Mouse (Mus musculus) lung, embryonic 14.5 days (tissue): Measurements from ENCODE around the gene Timm10. TPM values are rescaled to one million over a fixed set of nuclear protein-coding genes. Genes with fewer than 3 reads are reported as not detected.

Experiments
- ATAC-seq: fragments of 200-750 bp; cut with Nextera tagmentation; 2 replicates; pipeline ENCODE4 v1.8.0; 2017; ENCODE audit warnings: mild to moderate bottlenecking, moderate TSS enrichment, moderate library complexity; ENCODE audit not compliant: insufficient read depth
- DNase-seq: peaks from one replicate; pipeline ENCODE4 v3.0.0-alpha.2; 2015
- H3K27ac ChIP-seq: fragments of 300-500 bp; sonication (generic); 2 replicates; pipeline ENCODE4 v1.5.1; 2014; ENCODE audit warnings: low read depth, mild to moderate bottlenecking, moderate library complexity
- H3K27me3 ChIP-seq: fragments of 300-500 bp; sonication (generic); 2 replicates; pipeline ENCODE4 v1.6.1; 2014; ENCODE audit warnings: low read length, control low read depth; ENCODE audit not compliant: insufficient read depth
- H3K36me3 ChIP-seq: fragments of 300-500 bp; sonication (generic); 2 replicates; pipeline ENCODE4 v1.6.1; 2014; ENCODE audit warnings: control low read depth; ENCODE audit not compliant: insufficient read depth
- H3K4me1 ChIP-seq: fragments of 300-500 bp; sonication (generic); 2 replicates; pipeline ENCODE4 v1.6.1; 2014; ENCODE audit warnings: antibody characterized with exemption, control low read depth; ENCODE audit not compliant: insufficient read depth
- H3K4me2 ChIP-seq: fragments of 300-500 bp; sonication (generic); 2 replicates; pipeline ENCODE4 v1.6.1; 2014; ENCODE audit warnings: mild to moderate bottlenecking
- H3K4me3 ChIP-seq: fragments of 300-500 bp; sonication (generic); 2 replicates; pipeline ENCODE4 v1.5.1; 2014; ENCODE audit warnings: low read depth, low read length
- H3K9ac ChIP-seq: fragments of 300-500 bp; sonication (generic); 2 replicates; pipeline ENCODE4 v1.6.1; 2014
- H3K9me3 ChIP-seq: fragments of 300-500 bp; sonication (generic); 2 replicates; pipeline ENCODE4 v1.6.1; 2016; ENCODE audit warnings: low read depth, low read length, control low read depth
- CTCF ChIP-seq: IDR thresholded peaks from 2 replicates; pipeline ENCODE4 v1.5.1; 2016; ENCODE audit warnings: antibody characterized with exemption, low read depth
- WGBS: fragments of 180-500 bp; shearing (Covaris S2); extraction: QIAGEN DNeasy Blood & Tissue Kit; methylation state at CpG from one replicate; pipeline ENCODE4 v1.1.7; 2014; 5-methylcytosine and 5-hydroxymethylcytosine counted together
- polyA plus RNA-seq: library from polyadenylated mRNA; unstranded; fragments of >200 nt; fragmentation: Nextera tagmentation; extraction: Ambion mirVana; gene quantifications from 2 replicates; pipeline ENCODE4 v1.2.1, GENCODE M21; 2014

Gene Timm10
- polyA plus RNA-seq, result 55.4 and 58.7 TPM in 2 replicates

- Histone ChIP-seq H3K36me3 (peaks cover 14% of the 10 kb centered on the region), H3K4me2 (peak within 1 kb of the TSS; percentile 98), H3K4me1 (no peaks in the 10 kb centered on the region), H3K4me3 (peak within 1 kb of the TSS; percentile 73), H3K9ac (peak within 1 kb of the TSS; percentile 67), H3K27me3 (no peaks in the 10 kb centered on the region), H3K9me3 (no peaks in the 10 kb centered on the region), H3K27ac (0 out of 2 replicates have a peak within 1 kb of the TSS, but pooled peaks have one; percentile 34)
- ATAC-seq (peak; percentile 90), DNase-seq (peak; percentile 96)
- under 1% methylated on average over 34 of the region's 34 CpGs for WGBS
- TF ChIP-seq CTCF, result no peak
Measured at GRCm38 (mm10) chr2:84826488-84827282, at the start of gene Timm10. Gene Timm10, plus strand, starts transcription at chr2:84826997.

DNA sequence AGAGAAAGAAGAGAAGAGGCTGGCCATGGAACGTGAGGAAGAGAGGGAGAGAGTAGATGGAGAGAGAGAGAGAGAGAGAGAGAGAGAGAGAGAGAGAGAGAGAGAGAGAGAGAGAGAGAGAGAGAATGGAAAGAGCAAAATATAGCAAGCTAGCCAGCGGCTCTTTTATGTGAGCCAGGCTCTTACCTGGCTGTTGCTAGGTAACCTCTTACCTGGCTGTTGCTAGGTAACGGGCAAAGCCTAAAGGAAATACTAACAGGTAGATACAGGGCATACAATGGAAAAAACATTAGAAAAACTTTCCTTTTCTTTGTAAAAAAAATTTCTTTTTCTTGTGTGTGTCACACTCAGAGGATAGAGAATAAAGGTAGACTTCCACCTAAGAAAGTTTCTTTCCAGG, 49.1 kb upstream of the Timm10 start:
- DNase-seq (peak; percentile 67), ATAC-seq (no peak)
- Histone ChIP-seq H3K4me1 (0 out of 2 replicates have a peak, but pooled peaks cover 5% of the 10 kb centered on the region), H3K27me3 (no peaks in the 10 kb centered on the region), H3K9ac (no peak overlapping the region), H3K27ac (no peak overlapping the region), H3K9me3 (no peaks in the 10 kb centered on the region), H3K4me3 (no peak overlapping the region), H3K36me3 (no peaks in the 10 kb centered on the region), H3K4me2 (no peak overlapping the region)
- TF ChIP-seq CTCF, result no peak
- WGBS, result 41% methylated on average over 3 of the region's 3 CpGs

DNA sequence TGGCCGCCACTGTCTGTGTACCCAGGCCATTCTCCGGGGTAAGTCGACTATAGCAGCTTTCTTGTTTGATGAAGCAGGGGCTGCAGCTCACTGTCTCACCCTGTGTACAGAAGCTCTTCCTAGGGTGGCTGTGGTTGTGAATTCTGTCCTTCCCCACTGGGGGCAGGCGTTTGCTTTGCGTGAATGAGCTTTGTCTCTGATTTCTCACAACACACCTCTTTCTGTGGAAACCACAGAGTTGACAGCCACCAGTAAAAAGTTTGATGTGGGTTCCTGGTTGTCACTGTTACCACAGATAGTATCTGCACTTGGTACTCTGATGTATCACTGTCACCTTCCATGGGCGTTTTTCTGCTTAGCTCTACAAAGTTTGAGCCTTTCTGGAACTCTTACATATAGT, 47.6 kb upstream of the Timm10 start:
- H3K36me3 ChIP-seq, result no peaks in the 10 kb centered on the region
- WGBS, result 50% methylated on average over 6 of the region's 6 CpGs
- no peak overlapping the region for H3K4me3 ChIP-seq
- DNase-seq (peak; percentile 43), ATAC-seq (no peak)
- no peaks in the 10 kb centered on the region for H3K27me3 ChIP-seq
- H3K27ac ChIP-seq, result no peak overlapping the region
- H3K4me2 ChIP-seq, result no peak overlapping the region
- H3K4me1 ChIP-seq, result 0 out of 2 replicates have a peak, but pooled peaks cover 5% of the 10 kb centered on the region
- H3K9ac ChIP-seq, result no peak overlapping the region
- no peaks in the 10 kb centered on the region for H3K9me3 ChIP-seq
- peak; percentile 37; the same call in 1 of the 2 replicates for TF ChIP-seq CTCF

GRCm38 (mm10) chr2:84783315-84783714, 43.5 kb upstream of the Timm10 start:
- no peak overlapping the region for H3K4me3 ChIP-seq
- no peak for ATAC-seq
- H3K9ac ChIP-seq, result no peak overlapping the region
- H3K4me2 ChIP-seq, result no peak overlapping the region
- no peak for DNase-seq
- TF ChIP-seq CTCF, result no peak
- no peak overlapping the region for H3K27ac ChIP-seq
- no peaks in the 10 kb centered on the region for H3K4me1 ChIP-seq
- H3K36me3 ChIP-seq, result no peaks in the 10 kb centered on the region
- 45% methylated on average over 1 of the region's 1 CpGs for WGBS
- no peaks in the 10 kb centered on the region for H3K27me3 ChIP-seq
- H3K9me3 ChIP-seq, result no peaks in the 10 kb centered on the region

DNA sequence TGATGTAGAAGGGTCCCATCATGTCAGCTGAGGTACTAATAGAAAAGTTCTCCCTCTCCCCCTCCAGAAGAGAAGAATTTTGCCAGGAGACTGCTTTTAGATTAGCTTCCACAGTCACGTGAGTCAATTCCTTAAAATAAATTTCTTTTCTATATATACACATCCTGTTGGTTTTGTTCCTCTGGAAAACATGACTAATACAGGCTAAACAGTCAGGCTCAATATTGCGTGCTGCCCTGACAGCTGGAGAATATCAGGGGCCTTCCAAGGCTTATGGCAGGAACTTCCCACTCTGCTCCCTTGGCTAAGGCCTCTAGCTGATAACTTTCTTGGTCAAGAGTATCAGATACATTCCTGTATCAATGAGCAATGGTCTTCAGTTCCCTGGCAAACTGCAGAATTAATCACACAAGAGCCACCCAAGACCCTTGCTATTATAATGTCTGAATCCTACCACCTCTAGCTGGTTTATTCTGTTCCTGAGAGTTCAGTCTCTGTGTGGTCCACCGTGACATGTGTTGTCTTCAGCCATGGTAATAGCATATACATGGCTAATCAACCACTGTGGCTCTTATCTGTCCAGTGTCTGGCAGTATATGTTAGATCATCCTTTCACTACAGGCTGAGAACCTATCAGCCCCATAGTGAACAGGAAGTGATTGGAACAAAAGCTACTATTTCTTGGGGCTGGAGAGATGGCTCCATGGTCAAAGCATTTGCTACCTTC, 42.8 kb upstream of the Timm10 start:
- Histone ChIP-seq H3K4me1 (no peaks in the 10 kb centered on the region), H3K27ac (0 out of 2 replicates have a peak overlapping the region, but pooled peaks have one; percentile 47), H3K4me3 (no peak overlapping the region), H3K27me3 (no peaks in the 10 kb centered on the region), H3K4me2 (no peak overlapping the region), H3K36me3 (no peaks in the 10 kb centered on the region), H3K9me3 (no peaks in the 10 kb centered on the region), H3K9ac (no peak overlapping the region)
- WGBS, result 44% methylated on average over 3 of the region's 3 CpGs
- DNase-seq, result peak; percentile 66
- ATAC-seq, result peak; percentile 78
- TF ChIP-seq CTCF, result no peak

DNA sequence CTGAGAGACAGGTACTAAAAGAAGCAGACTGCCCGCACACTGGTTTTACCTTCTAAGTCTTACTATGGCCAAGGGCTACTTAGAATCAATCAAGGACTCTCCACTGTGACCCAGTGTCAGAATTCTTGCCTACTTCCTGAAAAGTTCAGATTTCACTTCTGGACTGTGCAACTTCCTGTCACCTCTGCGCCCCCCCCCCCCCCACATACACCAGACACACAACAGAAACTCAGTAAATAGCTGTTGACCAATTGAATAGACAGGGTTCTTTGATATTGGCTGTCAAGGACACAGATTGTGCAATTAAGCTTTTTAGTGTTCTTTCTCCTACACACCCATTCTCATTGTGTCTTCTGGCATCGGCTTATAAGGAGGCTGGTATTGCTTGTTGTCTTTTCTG, 38.5 kb upstream of the Timm10 start:
- H3K4me3 ChIP-seq, result no peak overlapping the region
- H3K4me2 ChIP-seq, result no peak overlapping the region
- WGBS, result 63% methylated on average over 3 of the region's 3 CpGs
- H3K9me3 ChIP-seq, result no peaks in the 10 kb centered on the region
- no peaks in the 10 kb centered on the region for H3K36me3 ChIP-seq
- TF ChIP-seq CTCF, result no peak
- H3K27ac ChIP-seq, result no peak overlapping the region
- no peaks in the 10 kb centered on the region for H3K4me1 ChIP-seq
- H3K27me3 ChIP-seq, result no peaks in the 10 kb centered on the region
- DNase-seq (no peak), ATAC-seq (no peak)
- H3K9ac ChIP-seq, result no peak overlapping the region

GRCm38 (mm10) chr2:84790418-84790817, 36.4 kb upstream of the Timm10 start:
- Histone ChIP-seq H3K36me3 (no peaks in the 10 kb centered on the region), H3K4me3 (no peak overlapping the region), H3K27ac (no peak overlapping the region), H3K9ac (no peak overlapping the region), H3K4me2 (no peak overlapping the region), H3K27me3 (no peaks in the 10 kb centered on the region), H3K9me3 (no peaks in the 10 kb centered on the region), H3K4me1 (no peaks in the 10 kb centered on the region)
- no peak for TF ChIP-seq CTCF
- 52% methylated on average over 9 of the region's 9 CpGs for WGBS
- DNase-seq, result no peak
- ATAC-seq, result no peak
